Mouse (Mus musculus) cerebellum, adult 9-10 months (tissue): ENCODE data around the gene Rplp2.
A peak's percentile ranks its signal among the peaks of the same experiment; 100 is the strongest.
"Not testable (repeated sequence)": the region's sequence is repeated elsewhere in the genome, so short reads cannot be mapped to it uniquely, and the experiment has no call there.

Experiments
- DNase-seq: peaks from one replicate; pipeline ENCODE4 v3.0.0; 2022

The Rplp2 gene

GRCm38 (mm10) chr7:141431434-141432185 lies 15.6 kb upstream of the Rplp2 start:
- DNase-seq: peak; percentile 63

- peak; percentile 83 for DNase-seq
Observed at GRCm38 (mm10) chr7:141432186-141432611, 15.0 kb upstream of the Rplp2 start.

- peak; percentile 97 for DNase-seq
Observed at GRCm38 (mm10) chr7:141432741-141433516, 14.2 kb upstream of the Rplp2 start.

- DNase-seq: peak; percentile 81
Observed at GRCm38 (mm10) chr7:141433517-141434400, 13.4 kb upstream of the Rplp2 start.

- DNase-seq: peak; percentile 89
Observed at GRCm38 (mm10) chr7:141434464-141434863, 12.7 kb upstream of the Rplp2 start.

- DNase-seq: peak; percentile 77
Observed at GRCm38 (mm10) chr7:141435129-141435855, 11.9 kb upstream of the Rplp2 start.

- no peak for DNase-seq
Observed at GRCm38 (mm10) chr7:141435856-141436522, 11.2 kb upstream of the Rplp2 start.

- DNase-seq: peak; percentile 54
Observed at GRCm38 (mm10) chr7:141436523-141436892, 10.7 kb upstream of the Rplp2 start.

- peak; percentile 88 for DNase-seq
Observed at GRCm38 (mm10) chr7:141437178-141438120, 9.7 kb upstream of the Rplp2 start, which contains the start of gene Slc25a22. TSS of gene Slc25a22 (minus strand) at chr7:141437892.

- peak; percentile 91 for DNase-seq
Observed at GRCm38 (mm10) chr7:141438201-141438968, 8.8 kb upstream of the Rplp2 start.

- DNase-seq: peak; percentile 71
Observed at GRCm38 (mm10) chr7:141439140-141439679, 8.0 kb upstream of the Rplp2 start.

- DNase-seq: peak; percentile 60
Observed at GRCm38 (mm10) chr7:141439811-141440210, 7.4 kb upstream of the Rplp2 start.

- peak; percentile 82 for DNase-seq
Observed at GRCm38 (mm10) chr7:141440613-141441012, 6.6 kb upstream of the Rplp2 start.

GRCm38 (mm10) chr7:141441460-141441859 lies 5.7 kb upstream of the Rplp2 start:
- DNase-seq: no peak

GRCm38 (mm10) chr7:141442199-141442598 lies 5.0 kb upstream of the Rplp2 start:
- no peak for DNase-seq

GRCm38 (mm10) chr7:141443081-141443821 lies 3.9 kb upstream of the Rplp2 start:
- DNase-seq: peak; percentile 55

GRCm38 (mm10) chr7:141443828-141444237 lies 3.3 kb upstream of the Rplp2 start, which contains the start of gene Pidd1:
TSS of gene Pidd1 (minus strand) at chr7:141444025.
- no peak for DNase-seq

GRCm38 (mm10) chr7:141446374-141446773 lies 796 bp upstream of the Rplp2 start:
- not testable (repeated sequence) for DNase-seq
